Mouse (Mus musculus) testis, adult 2 months (tissue): ENCODE measurements around the gene Man1a.

Experiments used
- CTCF ChIP-seq: fragments of 200-500 bp; IDR thresholded peaks from 2 replicates; pipeline ENCODE4 v1.5.1; 2012; ENCODE audit warnings: low read depth, mild to moderate bottlenecking, inconsistent platforms, low read length, moderate library complexity; ENCODE audit not compliant: control insufficient read depth, insufficient read depth, insufficient replicate concordance
- POLR2A ChIP-seq: fragments of 200-500 bp; IDR thresholded peaks from 2 replicates; pipeline ENCODE4 v1.6.1; 2012; ENCODE audit warnings: low read depth, mild to moderate bottlenecking, inconsistent platforms, low read length, moderate library complexity; ENCODE audit not compliant: control insufficient read depth

DNA sequence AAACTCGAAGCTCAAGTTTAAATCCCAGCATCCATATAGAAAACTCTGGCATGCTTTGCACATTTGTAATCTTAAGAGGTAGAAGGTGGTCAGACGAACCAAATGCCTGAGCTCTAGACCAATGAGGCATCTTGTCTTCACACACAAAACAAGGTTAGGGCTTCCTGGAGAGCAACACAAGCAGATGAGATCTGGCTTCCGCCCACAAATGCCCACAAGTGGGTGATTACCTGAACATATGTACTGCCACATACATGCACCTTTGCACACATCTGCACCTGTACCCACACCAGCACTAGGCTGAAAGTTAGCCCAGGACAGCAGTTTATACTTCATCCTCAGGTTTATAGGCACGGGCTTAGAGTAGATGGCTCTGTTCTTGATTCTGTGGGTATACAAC is 36.7 kb downstream of the Man1a start:
- no peak for TF ChIP-seq CTCF
- TF ChIP-seq POLR2A: no peak
